Mouse (Mus musculus): ENCODE measurements at regions not wholly inside any gene's neighbourhood (a gene's known extent, or its start where the extent isn't known, plus 50 kb on each side); places are given as distances from the start of the nearest gene placed in this dataset.

DNA sequence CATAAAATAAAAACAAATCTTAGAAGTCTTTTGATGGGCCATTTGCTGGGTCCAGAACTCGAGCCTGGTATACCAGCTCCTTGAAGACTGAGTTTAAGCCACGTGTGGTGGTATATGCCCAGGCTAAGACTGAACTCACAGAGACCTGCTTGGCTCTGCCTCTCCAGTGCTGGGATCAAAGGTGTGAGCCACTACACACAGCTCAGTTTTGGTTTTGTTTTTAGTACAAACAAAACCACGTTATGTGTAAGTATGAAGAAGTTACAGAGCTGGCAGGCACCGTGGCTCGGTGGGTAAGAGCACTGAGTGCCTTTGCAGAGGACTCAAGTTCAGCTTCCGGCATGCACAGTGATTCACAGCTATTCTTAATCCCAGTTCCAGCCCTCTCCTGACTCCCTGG is 75.6 kb downstream of the Wdr5 start:
- no peak for DNase-seq (ENCODE audit: low spot score in 2 of 2)

DNA sequence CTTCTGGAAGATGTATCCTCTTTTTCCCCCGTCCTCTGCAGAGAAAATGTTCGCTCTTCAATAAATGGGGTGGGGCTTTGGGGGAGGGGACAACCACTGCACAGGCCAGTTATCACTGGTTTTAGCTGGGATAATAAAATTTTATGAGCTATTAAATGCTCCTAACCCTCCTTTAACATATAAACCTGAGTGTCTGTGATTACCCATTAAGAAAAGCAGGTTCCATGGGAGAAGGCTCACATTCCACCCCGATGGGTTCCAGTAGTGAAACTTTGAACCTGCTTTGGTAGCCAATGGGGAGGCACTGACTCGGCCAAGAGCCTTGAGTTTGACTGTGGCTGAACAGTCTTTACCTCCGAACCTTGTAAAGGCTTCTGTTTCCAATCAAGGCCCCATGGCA is 76.7 kb downstream of the Wdr5 start:
- DNase-seq (ENCODE audit: low spot score in 2 of 2): no peak

DNA sequence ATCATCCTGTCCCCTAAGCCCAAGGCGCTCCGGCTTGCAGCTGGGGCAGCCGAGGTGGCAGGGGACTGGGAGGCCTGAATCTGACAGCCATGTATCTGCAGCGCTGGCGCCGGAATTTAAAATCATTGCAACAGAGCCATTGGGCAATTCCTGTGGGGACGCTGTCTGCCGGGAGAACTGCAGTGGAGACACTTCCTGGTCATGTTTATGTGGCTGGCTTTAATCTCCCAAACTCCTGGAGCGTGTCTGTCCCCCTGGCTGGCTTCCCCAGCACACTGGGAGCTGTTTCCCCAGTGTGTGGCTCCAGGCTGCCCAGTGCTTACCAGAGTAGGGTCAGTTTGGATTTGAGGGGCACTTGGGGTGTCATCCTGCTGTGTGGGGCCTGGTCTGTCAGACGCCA is 78.4 kb downstream of the Wdr5 start:
- DNase-seq (ENCODE audit: low spot score in 2 of 2): no peak

DNA sequence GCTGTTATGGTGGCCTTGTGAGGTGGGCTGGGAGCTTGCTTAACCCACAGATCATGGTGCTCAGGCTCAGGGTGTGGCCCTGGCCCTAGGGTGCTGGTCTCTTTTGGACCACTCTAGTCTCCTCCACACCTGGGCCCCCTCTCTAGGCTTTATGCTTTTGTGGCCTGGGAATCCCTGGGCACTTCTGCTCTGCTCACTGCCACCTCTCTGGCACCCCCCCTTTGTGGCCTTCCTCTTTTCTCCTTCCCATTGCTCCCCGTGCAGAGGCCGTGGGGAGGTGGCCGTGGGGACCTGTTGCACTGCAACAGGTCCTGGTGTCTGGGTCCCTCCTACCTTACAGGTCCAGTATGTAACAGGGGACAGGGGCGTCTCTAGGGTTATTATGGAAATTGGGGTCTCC is 80.3 kb downstream of the Wdr5 start:
- DNase-seq (ENCODE audit: low spot score in 2 of 2): no peak

DNA sequence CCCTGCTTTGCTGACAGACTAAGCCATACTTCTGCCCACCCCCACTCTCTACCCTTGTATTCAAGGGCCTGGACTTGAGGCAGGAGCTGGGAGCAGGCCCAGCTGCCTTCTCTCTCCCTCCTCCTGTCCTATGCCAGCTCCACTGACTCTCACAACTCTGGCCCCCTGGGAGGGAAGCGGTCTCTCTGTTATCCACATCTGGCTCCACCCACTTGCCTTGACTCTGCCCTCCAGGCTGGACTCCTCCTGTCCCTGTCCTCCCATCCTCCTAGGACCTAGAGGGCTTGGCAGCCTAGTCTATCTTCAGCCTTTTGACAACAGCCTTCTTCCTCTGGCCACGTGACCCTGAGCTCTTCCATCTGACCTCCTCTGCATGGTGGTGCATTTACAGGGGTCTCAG is 80.0 kb upstream of the Rxra start:
- no peak for DNase-seq (ENCODE audit: low spot score in 2 of 2)

DNA sequence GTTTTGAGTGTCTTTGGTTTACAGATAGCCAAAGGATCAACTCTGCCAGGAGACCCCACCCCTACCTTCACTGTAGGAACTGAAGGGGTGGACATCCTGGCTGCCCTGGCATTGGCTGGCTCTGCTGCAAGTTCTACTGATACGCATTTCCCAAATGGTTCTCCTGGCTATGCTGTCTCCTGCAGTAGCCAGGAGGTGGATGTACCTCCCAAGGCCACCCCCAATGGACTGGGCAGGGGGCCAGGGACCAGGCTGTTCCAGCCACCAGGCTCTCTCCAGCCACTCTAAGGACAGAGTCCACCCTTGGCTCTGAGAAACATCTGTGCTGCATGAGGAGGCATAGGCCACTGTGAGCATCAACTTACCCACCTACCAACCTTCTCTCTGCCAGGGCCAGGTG is 79.3 kb upstream of the Rxra start:
- DNase-seq (ENCODE audit: low spot score in 2 of 2): no peak

DNA sequence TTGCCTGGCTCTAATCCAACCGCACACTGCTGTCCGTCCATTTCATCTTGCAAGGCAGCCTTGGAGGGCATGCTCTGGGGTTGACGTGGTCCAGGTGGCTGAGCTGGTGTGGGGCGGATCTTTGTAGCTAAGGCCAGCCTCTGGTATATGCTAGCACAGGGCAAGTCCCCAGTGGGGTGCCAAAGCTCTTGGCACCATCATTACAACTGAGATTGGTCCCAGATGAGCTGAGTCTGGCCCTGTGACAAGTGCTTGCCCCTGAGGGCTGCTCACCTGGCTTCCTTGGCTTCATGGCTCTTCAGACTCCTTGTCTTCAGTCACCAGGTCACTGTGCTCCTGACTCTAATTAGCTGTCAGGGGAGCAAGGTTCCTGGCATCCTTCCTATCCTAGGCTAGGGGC is 78.3 kb upstream of the Rxra start:
- no peak for DNase-seq (ENCODE audit: low spot score in 2 of 2)

DNA sequence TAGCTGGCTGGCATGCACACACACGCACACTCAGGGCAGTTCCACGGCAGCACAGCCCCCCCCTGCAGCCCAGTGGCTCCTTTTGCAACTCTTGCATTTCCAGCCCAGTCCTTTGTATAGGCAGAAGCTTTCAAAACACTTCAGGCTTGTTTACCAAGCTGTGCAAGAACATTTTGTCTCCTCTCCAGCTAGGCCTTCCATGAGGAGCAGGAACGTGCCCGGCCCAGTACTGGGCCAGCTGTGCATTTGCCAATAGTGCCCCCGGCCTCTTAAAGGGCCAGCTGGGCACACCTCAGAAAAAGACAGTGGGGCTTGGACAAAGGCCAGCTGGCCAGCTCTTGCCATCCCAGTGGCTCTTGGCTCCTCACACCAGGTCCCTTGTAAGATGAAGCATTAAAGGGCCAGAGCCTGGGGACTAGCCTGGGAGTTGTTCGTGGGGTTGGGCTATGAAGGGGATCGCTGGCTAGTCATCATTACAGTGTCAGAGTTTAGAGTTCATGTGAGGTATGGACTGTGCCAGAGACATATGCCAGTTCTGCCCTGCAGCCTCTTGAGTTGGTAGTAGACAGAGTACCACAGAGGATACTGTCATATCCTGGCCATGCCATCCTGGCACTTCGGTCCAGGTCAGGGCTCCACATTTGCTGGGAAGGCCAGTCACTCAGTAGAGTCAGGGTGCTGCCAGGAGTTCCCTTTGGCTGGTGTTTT is 77.0 kb upstream of the Rxra start:
- peak; percentile 27 to 68 for DNase-seq (ENCODE audit: low spot score in 2 of 2)

DNA sequence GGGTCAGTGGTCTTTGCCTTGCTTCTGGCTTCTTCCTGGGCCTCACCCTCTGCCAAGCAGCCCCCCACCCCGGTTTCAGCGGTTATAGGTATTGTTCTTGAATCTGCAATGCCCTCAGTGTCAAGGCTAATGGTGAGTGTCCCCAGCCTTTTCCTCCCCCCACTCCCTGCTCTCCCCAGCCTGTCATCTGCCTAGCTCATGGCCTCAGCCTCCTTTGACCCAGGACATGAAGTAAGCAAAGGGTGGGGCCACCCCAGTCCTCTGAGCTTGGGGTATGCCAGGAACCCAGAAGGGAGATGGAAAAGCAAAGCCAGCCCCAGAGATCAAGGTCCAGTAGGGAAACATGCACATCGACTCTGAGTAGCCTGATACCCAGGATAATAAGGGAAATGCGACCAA is 76.5 kb upstream of the Rxra start:
- DNase-seq (ENCODE audit: low spot score in 2 of 2): no peak

DNA sequence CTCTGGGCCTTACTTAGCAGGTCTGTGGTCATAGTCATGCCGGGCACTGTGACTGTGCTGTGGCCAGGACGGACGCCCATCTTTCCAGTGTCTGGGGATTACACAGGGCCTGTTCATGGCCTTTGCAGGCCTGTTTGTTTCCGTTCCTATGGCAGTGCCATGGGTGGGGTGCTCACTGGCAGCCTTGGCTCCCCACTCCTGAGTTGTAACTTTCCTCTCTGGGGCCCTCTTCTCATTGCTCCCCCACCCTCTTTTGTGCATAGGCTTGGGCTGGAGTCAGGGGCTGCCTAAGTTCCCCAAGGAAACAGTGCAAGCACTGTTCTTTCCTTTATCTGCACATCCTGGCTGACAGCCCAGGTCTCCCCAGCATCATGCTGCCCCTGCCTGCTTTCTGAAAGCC is 72.9 kb upstream of the Rxra start:
- DNase-seq (ENCODE audit: low spot score in 2 of 2): no peak

DNA sequence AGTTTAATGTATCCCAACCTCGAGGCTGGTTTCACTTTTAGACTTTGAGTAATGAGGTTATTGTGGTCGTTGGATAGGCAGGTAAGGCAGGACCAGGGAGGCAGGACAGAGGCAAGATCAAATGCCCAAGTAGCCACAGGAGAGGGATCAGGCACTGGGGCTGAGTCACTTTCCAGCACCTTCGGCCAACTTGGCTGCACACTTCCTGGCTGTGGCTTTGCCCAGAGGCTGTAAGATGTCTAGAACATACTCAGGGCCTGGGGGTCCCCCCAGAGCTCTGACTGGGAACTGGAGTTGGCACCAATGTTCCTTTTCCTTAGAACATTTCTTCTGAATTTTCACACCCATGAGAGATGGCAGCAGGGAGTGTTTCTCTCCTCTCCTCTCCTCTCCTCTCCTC is 71.7 kb upstream of the Rxra start:
- DNase-seq (ENCODE audit: low spot score in 2 of 2): no peak

DNA sequence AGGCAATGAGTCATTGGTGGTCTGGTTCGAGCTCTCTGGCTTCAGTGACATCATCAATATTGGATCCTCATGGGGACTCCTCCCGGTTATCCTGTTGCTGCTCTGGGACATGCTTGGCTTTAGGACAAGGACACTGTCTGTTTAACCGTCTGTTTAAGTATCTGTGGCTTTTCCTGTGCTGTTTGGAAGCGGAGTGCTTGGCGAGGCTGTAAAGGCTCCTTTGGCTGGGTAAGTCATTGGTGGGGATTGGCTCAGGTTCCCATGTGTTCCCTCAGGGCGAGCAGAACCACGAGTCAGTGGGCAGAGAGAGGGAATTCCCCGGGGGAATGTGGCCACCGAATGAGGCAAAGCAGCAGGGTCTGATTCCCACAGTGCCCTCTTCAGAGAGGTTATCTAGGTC is 69.4 kb upstream of the Rxra start:
- DNase-seq (ENCODE audit: low spot score in 2 of 2): no peak

DNA sequence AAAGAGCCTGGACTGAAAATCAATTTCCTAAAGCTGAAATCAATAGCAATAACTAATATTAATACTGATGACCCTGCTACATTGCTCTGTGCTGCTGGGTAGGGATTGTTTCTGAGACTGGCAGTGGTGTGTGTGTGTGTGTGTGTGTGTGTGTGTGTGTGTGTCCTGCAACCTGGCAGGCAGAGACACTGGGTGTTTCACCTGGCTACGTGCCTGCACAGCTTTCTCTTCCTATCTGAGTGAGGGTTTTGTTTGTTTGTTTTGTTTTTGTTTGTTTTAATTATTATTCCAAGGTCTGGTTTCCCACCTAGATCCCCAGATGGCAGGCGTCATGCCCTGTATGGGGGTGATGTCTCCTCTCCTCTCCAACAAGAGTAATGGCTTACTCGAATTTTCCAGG is 54.5 kb upstream of the Rxra start:
- no peak for DNase-seq (ENCODE audit: low spot score in 2 of 2)

DNA sequence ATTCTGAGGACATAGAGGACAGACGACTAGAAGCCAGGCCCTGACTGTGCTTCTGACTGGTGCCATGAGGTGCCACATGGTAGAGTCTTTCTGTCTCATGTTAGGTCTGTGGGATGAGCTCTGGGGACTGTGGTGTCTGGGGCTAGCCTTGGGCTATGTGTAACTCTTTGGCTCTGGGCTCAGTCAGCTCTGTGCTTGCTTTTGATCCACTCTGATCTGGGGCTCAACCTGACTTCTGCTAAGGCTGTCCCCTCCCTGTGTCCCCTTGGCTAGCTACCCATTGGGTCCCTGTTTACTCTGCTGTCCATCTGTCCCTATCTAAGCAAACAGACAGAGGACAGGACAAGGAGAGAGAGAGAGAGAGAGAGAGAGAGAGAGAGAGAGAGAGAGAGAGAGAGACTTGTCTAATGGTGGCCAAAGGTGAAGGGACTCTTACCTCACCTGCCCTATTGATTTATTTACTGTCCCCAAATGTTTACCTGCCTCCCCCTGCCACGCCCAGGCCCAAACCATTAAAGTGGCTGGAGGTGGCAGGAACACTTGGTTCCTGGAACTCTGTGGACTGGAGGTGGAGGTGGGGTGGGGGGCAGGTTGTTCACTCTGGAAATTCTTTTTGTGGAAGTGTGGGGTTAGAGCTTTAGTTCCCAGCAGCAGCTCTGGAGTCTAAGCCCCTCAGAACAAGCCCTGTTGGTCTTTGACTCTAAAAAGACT is 51.4 kb upstream of the Rxra start:
- DNase-seq (ENCODE audit: low spot score in 2 of 2): no peak

Data from layer of hippocampus, adult 18-20 months (tissue).